Mouse (Mus musculus): ENCODE data around the gene A1cf.

A1cf gene

GRCm38 (mm10) chr19:31877968-31878367 lies 9.4 kb downstream of the A1cf start:
- H3K4me1 ChIP-seq (replicated peaks; ENCODE audit: low read depth, low read length) = no peaks in the 10 kb centered on the region
- no peaks in the 10 kb centered on the region for H3K27me3 ChIP-seq (ENCODE audit: insufficient read depth, low read length)
- TF ChIP-seq NANOG (IDR thresholded peaks at IDR 0.05; ENCODE audit: borderline replicate concordance, low read length) = no peak
- no peak for TF ChIP-seq CTCF (conservative IDR thresholded peaks at IDR 0.05; ENCODE audit: low read length)
- TF ChIP-seq POU5F1 (IDR thresholded peaks at IDR 0.05; ENCODE audit: borderline replicate concordance, low read length) = no peak
- H3K9me3 ChIP-seq (ENCODE audit: low read length) = no peaks in the 10 kb centered on the region
- H3K4me3 ChIP-seq (replicated peaks; ENCODE audit: low read length) = no peak overlapping the region
- H3K36me3 ChIP-seq (ENCODE audit: insufficient read depth, low read length) = no peaks in the 10 kb centered on the region

- no peaks in the 10 kb centered on the region for H3K27me3 ChIP-seq (ENCODE audit: insufficient read depth, low read length)
- no peaks in the 10 kb centered on the region for H3K36me3 ChIP-seq (ENCODE audit: insufficient read depth, low read length)
- H3K4me1 ChIP-seq (replicated peaks; ENCODE audit: low read depth, low read length) = no peaks in the 10 kb centered on the region
- TF ChIP-seq CTCF (conservative IDR thresholded peaks at IDR 0.05; ENCODE audit: low read length) = no peak
- TF ChIP-seq NANOG (IDR thresholded peaks at IDR 0.05; ENCODE audit: borderline replicate concordance, low read length) = no peak
- no peak for TF ChIP-seq POU5F1 (IDR thresholded peaks at IDR 0.05; ENCODE audit: borderline replicate concordance, low read length)
- H3K4me3 ChIP-seq (replicated peaks; ENCODE audit: low read length) = no peak overlapping the region
- H3K9me3 ChIP-seq (ENCODE audit: low read length) = no peaks in the 10 kb centered on the region
Observed at GRCm38 (mm10) chr19:31884594-31884993, 16.0 kb downstream of the A1cf start.

GRCm38 (mm10) chr19:31887275-31887674 lies 18.7 kb downstream of the A1cf start:
- Histone ChIP-seq H3K4me1 (replicated peaks; ENCODE audit: low read depth, low read length) (no peaks in the 10 kb centered on the region), H3K9me3 (ENCODE audit: low read length) (no peaks in the 10 kb centered on the region), H3K4me3 (replicated peaks; ENCODE audit: low read length) (no peak overlapping the region), H3K27me3 (ENCODE audit: insufficient read depth, low read length) (no peaks in the 10 kb centered on the region), H3K36me3 (ENCODE audit: insufficient read depth, low read length) (no peaks in the 10 kb centered on the region)
- TF ChIP-seq POU5F1 (IDR thresholded peaks at IDR 0.05; ENCODE audit: borderline replicate concordance, low read length) (no peak), CTCF (conservative IDR thresholded peaks at IDR 0.05; ENCODE audit: low read length) (no peak), NANOG (IDR thresholded peaks at IDR 0.05; ENCODE audit: borderline replicate concordance, low read length) (no peak)

- Histone ChIP-seq H3K4me3 (replicated peaks; ENCODE audit: low read length) (no peak overlapping the region), H3K4me1 (replicated peaks; ENCODE audit: low read depth, low read length) (no peaks in the 10 kb centered on the region), H3K36me3 (ENCODE audit: insufficient read depth, low read length) (no peaks in the 10 kb centered on the region), H3K27me3 (ENCODE audit: insufficient read depth, low read length) (no peaks in the 10 kb centered on the region), H3K9me3 (ENCODE audit: low read length) (no peaks in the 10 kb centered on the region)
- TF ChIP-seq CTCF (conservative IDR thresholded peaks at IDR 0.05; ENCODE audit: low read length) (no peak), POU5F1 (IDR thresholded peaks at IDR 0.05; ENCODE audit: borderline replicate concordance, low read length) (no peak), NANOG (IDR thresholded peaks at IDR 0.05; ENCODE audit: borderline replicate concordance, low read length) (no peak)
Observed at GRCm38 (mm10) chr19:31889988-31890387, 21.4 kb downstream of the A1cf start.

- no peak overlapping the region for H3K4me3 ChIP-seq (replicated peaks; ENCODE audit: low read length)
Observed at GRCm38 (mm10) chr19:31891001-31891893, 22.7 kb downstream of the A1cf start.

GRCm38 (mm10) chr19:31895971-31896370 lies 27.4 kb downstream of the A1cf start:
- Histone ChIP-seq H3K4me3 (replicated peaks; ENCODE audit: low read length) (no peak overlapping the region), H3K4me1 (replicated peaks; ENCODE audit: low read depth, low read length) (no peaks in the 10 kb centered on the region), H3K27me3 (ENCODE audit: insufficient read depth, low read length) (no peaks in the 10 kb centered on the region), H3K9me3 (ENCODE audit: low read length) (no peaks in the 10 kb centered on the region), H3K36me3 (ENCODE audit: insufficient read depth, low read length) (no peaks in the 10 kb centered on the region)
- TF ChIP-seq POU5F1 (IDR thresholded peaks at IDR 0.05; ENCODE audit: borderline replicate concordance, low read length) (no peak), NANOG (IDR thresholded peaks at IDR 0.05; ENCODE audit: borderline replicate concordance, low read length) (no peak), CTCF (conservative IDR thresholded peaks at IDR 0.05; ENCODE audit: low read length) (no peak)

More at GRCm38 (mm10) chr19:31891001-31891893, 22.7 kb downstream of the A1cf start:
- H3K36me3 ChIP-seq (ENCODE audit: insufficient read depth, low read length) = no peaks in the 10 kb centered on the region
- H3K4me1 ChIP-seq (replicated peaks; ENCODE audit: low read depth, low read length) = no peaks in the 10 kb centered on the region
- no peaks in the 10 kb centered on the region for H3K27me3 ChIP-seq (ENCODE audit: insufficient read depth, low read length)
- no peaks in the 10 kb centered on the region for H3K9me3 ChIP-seq (ENCODE audit: low read length)
- no peak for TF ChIP-seq NANOG (IDR thresholded peaks at IDR 0.05; ENCODE audit: borderline replicate concordance, low read length)
- no peak for TF ChIP-seq POU5F1 (IDR thresholded peaks at IDR 0.05; ENCODE audit: borderline replicate concordance, low read length)
- no peak for TF ChIP-seq CTCF (conservative IDR thresholded peaks at IDR 0.05; ENCODE audit: low read length)

GRCm38 (mm10) chr19:31896711-31897110 lies 28.1 kb downstream of the A1cf start:
- no peak for TF ChIP-seq NANOG (IDR thresholded peaks at IDR 0.05; ENCODE audit: borderline replicate concordance, low read length)
- TF ChIP-seq CTCF (conservative IDR thresholded peaks at IDR 0.05; ENCODE audit: low read length) = no peak
- TF ChIP-seq POU5F1 (IDR thresholded peaks at IDR 0.05; ENCODE audit: borderline replicate concordance, low read length) = no peak
- Histone ChIP-seq H3K4me1 (replicated peaks; ENCODE audit: low read depth, low read length) (no peaks in the 10 kb centered on the region), H3K4me3 (replicated peaks; ENCODE audit: low read length) (no peak overlapping the region), H3K27me3 (ENCODE audit: insufficient read depth, low read length) (no peaks in the 10 kb centered on the region), H3K9me3 (ENCODE audit: low read length) (no peaks in the 10 kb centered on the region), H3K36me3 (ENCODE audit: insufficient read depth, low read length) (no peaks in the 10 kb centered on the region)

GRCm38 (mm10) chr19:31905671-31906070 lies 37.1 kb downstream of the A1cf start:
- H3K9me3 ChIP-seq (ENCODE audit: low read length) = no peaks in the 10 kb centered on the region
- H3K4me1 ChIP-seq (replicated peaks; ENCODE audit: low read depth, low read length) = no peaks in the 10 kb centered on the region
- no peak overlapping the region for H3K4me3 ChIP-seq (replicated peaks; ENCODE audit: low read length)
- H3K36me3 ChIP-seq (ENCODE audit: insufficient read depth, low read length) = no peaks in the 10 kb centered on the region
- no peaks in the 10 kb centered on the region for H3K27me3 ChIP-seq (ENCODE audit: insufficient read depth, low read length)
- TF ChIP-seq POU5F1 (IDR thresholded peaks at IDR 0.05; ENCODE audit: borderline replicate concordance, low read length) (no peak), NANOG (IDR thresholded peaks at IDR 0.05; ENCODE audit: borderline replicate concordance, low read length) (no peak), CTCF (conservative IDR thresholded peaks at IDR 0.05; ENCODE audit: low read length) (no peak)

All from E14TG2a.4 (cell line).